Mouse (Mus musculus) ES-E14 (cell line): ENCODE data around the gene Orc2. TPM values are rescaled to one million over a fixed set of nuclear protein-coding genes. Genes with fewer than 3 reads are reported as not detected.

Experiments used
- DNase-seq: peaks from one replicate; pipeline ENCODE4 v3.0.0-alpha.2; 2013; ENCODE audit warnings: low read depth, low spot score
- H3K27ac ChIP-seq: 2 replicates; pipeline ENCODE4 v1.5.1; 2012; ENCODE audit warnings: low read depth, mild to moderate bottlenecking, low read length, moderate library complexity, mixed read lengths; ENCODE audit not compliant: poor library complexity, insufficient read depth, severe bottlenecking
- H3K36me3 ChIP-seq: 2 replicates; pipeline ENCODE4 v1.6.1; 2012; ENCODE audit warnings: mild to moderate bottlenecking, low read length, moderate library complexity, mixed read lengths; ENCODE audit not compliant: control insufficient read depth, poor library complexity, insufficient read depth, severe bottlenecking
- H3K4me1 ChIP-seq, 2 experiments: fragments of 150-350 bp in 1 of 2; sonication (generic) in 1 of 2; 2 replicates each; pipeline ENCODE4 v1.6.1; 2012; ENCODE audit warnings: low read length in 2 of 2, mild to moderate bottlenecking in 1 of 2, mixed read lengths in 1 of 2; ENCODE audit not compliant: control insufficient read depth in 2 of 2, insufficient read depth in 2 of 2, poor library complexity in 1 of 2
- H3K4me3 ChIP-seq, 2 experiments: fragments of 150-350 bp in 1 of 2; sonication (generic) in 1 of 2; 2 replicates each; pipeline ENCODE4 v1.5.1; 2012; ENCODE audit warnings: low read length in 2 of 2, low read depth in 1 of 2, mild to moderate bottlenecking in 1 of 2, mixed read lengths in 1 of 2; ENCODE audit not compliant: insufficient read depth in 1 of 2, poor library complexity in 1 of 2, severe bottlenecking in 1 of 2
- H3K9ac ChIP-seq: 2 replicates; pipeline ENCODE4 v1.6.1; 2012; ENCODE audit warnings: low read depth, mild to moderate bottlenecking, low read length, mixed read lengths; ENCODE audit not compliant: poor library complexity, insufficient read depth, severe bottlenecking
- H3K9me3 ChIP-seq: fragments of 150-350 bp; sonication (generic); 2 replicates; pipeline ENCODE4 v1.6.1; 2012; ENCODE audit warnings: low read depth, mild to moderate bottlenecking, low read length; ENCODE audit not compliant: control insufficient read depth, insufficient read depth
- CHD2 ChIP-seq: IDR thresholded peaks from 2 replicates; pipeline ENCODE4 v1.6.1; 2014; ENCODE audit warnings: mild to moderate bottlenecking, low read depth, low read length, inconsistent platforms
- HCFC1 ChIP-seq: IDR thresholded peaks from 2 replicates; pipeline ENCODE4 v1.6.1; 2012; ENCODE audit warnings: low read length, inconsistent platforms, borderline replicate concordance; ENCODE audit not compliant: insufficient read depth
- MAFK ChIP-seq: IDR thresholded peaks from 2 replicates; pipeline ENCODE4 v1.6.1; 2014; ENCODE audit warnings: mild to moderate bottlenecking, low read depth, low read length, inconsistent platforms; ENCODE audit not compliant: insufficient read depth
- ZC3H11A ChIP-seq: IDR thresholded peaks from 2 replicates; pipeline ENCODE4 v1.6.1; 2012; ENCODE audit warnings: low read depth, mild to moderate bottlenecking, inconsistent platforms, low read length, borderline replicate concordance
- ZNF384 ChIP-seq: IDR thresholded peaks from 2 replicates; pipeline ENCODE4 v1.6.1; 2012; ENCODE audit warnings: low read depth, low read length, inconsistent platforms
- in situ Hi-C, 2 experiments: fragments of 600-800 bp; cut with MboI; formaldehyde crosslinking; loops; one replicate each; pipeline ENCODE4 v1.15.1; 2025; ENCODE audit warnings: low sequenced_read_pairs in 2 of 2, inconsistent platforms in 1 of 2; ENCODE audit not compliant: unreplicated experiment in 2 of 2
- total RNA-seq: library from RNA; depleted of rRNA; stranded (reverse); fragments of 300-350 nt; gene quantifications from 2 replicates; pipeline ENCODE4 v1.2.3, GENCODE M21; 2012

The Orc2 gene
- total RNA-seq, 1 experiment: 71.3 TPM

DNA sequence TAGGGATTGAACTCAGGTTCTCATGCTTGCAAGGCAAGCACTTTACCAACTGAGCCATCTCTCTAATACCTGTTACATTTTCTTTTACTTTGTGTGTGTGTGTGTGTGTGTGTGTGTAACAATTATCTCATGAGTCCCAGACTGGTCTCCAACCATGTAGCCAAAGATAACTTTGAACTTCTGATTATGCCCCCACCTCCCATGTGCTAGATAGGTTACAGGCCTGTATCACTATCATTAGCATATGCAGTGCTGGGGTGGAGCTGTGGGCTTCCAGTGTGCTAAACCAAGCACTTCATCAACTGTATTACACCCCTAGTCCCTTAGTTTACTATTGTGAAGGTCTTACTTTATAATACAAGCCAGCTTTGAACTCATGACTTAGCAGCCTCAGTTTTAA is 1.8 kb downstream of the Orc2 start:
- in situ Hi-C loops: no loop called here
- TF ChIP-seq MAFK (no peak), CHD2 (no peak), ZC3H11A (no peak), HCFC1 (no peak), ZNF384 (no peak)
- peaks cover 15% of the 10 kb centered on the region for H3K9me3 ChIP-seq
- peaks cover 7% of the 10 kb centered on the region; the same call in 1 of the 2 replicates for H3K36me3 ChIP-seq
- H3K27ac ChIP-seq: no peak overlapping the region
- no peak overlapping the region for H3K9ac ChIP-seq
- DNase-seq: no peak
- H3K4me3 ChIP-seq: peak overlapping the region; percentile 90 to 94; a peak in 3 of 4 replicates
- 0 out of 4 replicates have a peak, but pooled peaks cover 0 to 2% of the 10 kb centered on the region in 2 experiments for H3K4me1 ChIP-seq

DNA sequence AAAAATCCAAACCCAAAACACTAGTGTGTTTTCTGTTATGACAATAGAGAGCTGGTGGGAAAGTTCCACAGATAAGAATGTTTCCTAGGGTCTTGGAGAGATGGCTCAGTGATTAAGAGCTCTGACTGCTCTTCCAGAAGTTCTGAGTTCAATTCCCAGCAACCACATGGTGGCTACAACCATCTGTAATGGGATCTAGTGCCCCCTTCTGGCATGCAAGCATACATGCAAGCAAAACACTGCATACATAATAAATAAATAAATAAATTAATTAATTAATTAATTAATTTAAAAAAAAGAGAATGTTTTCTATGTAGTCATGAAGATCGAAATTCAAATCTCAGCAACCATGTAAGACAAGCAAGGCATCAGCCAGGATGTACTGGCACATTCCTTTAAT is 6.2 kb downstream of the Orc2 start:
- in situ Hi-C loops: no loop called here
- H3K4me3 ChIP-seq: no peak overlapping the region
- no peak overlapping the region for H3K9ac ChIP-seq
- no peaks in the 10 kb centered on the region for H3K9me3 ChIP-seq
- H3K27ac ChIP-seq: no peak overlapping the region
- H3K36me3 ChIP-seq: peaks cover 19% of the 10 kb centered on the region
- TF ChIP-seq HCFC1: no peak
- no peak for TF ChIP-seq ZNF384
- TF ChIP-seq MAFK: no peak
- TF ChIP-seq ZC3H11A: no peak
- no peak for TF ChIP-seq CHD2
- DNase-seq: no peak
- H3K4me1 ChIP-seq: 0 out of 4 replicates have a peak, but pooled peaks cover 0 to 2% of the 10 kb centered on the region in 2 experiments

DNA sequence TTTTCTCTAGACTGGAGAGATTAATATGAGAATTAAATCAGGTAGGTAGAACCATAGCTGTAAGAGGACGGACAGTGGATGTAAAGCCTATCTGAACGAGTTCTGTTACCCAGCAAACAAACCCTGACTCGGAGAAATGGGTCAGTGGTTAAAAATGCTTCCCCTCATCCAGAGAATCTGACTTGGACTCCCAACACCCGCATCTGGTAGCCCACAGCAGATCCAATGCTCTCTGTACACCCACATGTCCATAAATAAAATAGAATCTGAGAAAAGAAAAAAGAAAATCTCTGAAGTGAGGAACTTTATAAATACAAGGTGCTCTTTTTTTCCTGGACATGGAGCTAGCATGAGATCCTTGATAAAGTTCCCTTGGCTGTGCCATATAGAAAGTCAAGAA is 7.2 kb downstream of the Orc2 start:
- Histone ChIP-seq H3K27ac (no peak overlapping the region), H3K9me3 (no peaks in the 10 kb centered on the region), H3K4me3 (no peak overlapping the region), H3K9ac (no peak overlapping the region), H3K36me3 (peaks cover 19% of the 10 kb centered on the region), H3K4me1 (no peaks in the 10 kb centered on the region)
- TF ChIP-seq HCFC1 (no peak), CHD2 (no peak), ZNF384 (no peak), ZC3H11A (no peak), MAFK (no peak)
- in situ Hi-C loops: no loop called here
- no peak for DNase-seq

DNA sequence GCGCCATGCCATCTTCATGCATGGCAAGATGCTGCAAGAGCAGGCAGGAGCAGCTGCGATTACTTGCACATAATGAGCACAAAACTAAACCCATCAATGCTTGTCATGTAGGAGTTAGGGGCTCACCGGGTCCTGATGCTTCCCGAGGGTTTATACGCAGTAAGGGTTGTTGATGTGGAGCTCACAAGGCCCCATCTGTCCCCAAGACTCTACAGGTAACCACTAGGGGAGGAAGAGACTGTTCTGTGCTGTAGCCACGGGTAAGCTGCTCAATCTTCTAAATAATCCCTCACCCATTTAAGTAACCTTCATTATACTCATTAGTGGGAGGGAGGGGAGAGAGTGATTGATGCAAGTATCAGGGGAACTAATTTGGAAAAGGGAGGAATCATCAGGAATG is 9.3 kb downstream of the Orc2 start:
- H3K27ac ChIP-seq: no peak overlapping the region
- H3K36me3 ChIP-seq: peaks cover 19% of the 10 kb centered on the region
- no peaks in the 10 kb centered on the region for H3K4me1 ChIP-seq
- in situ Hi-C loops: no loop called here
- TF ChIP-seq MAFK (no peak), HCFC1 (no peak), CHD2 (no peak), ZNF384 (no peak), ZC3H11A (no peak)
- H3K4me3 ChIP-seq: no peak overlapping the region
- DNase-seq: no peak
- H3K9ac ChIP-seq: no peak overlapping the region
- H3K9me3 ChIP-seq: no peaks in the 10 kb centered on the region

DNA sequence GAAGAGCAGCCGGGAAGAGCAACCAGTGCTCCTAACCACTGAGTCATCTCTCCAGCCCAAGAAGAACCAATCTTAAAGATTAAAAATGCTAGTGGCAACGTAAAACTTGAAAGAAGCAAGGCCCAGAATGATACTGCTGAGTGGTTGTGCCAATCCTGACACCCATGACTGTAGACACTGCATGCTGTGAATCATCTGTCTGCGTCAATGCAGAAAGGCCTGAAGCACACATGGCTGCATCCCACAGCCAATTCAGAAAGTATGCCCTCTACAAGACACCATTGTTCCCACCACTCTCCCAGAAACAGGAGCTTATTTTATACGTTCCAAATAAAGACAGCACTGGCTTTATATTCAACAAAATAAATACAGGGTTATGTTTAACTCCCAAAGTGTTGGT is 22.3 kb downstream of the Orc2 start:
- Histone ChIP-seq H3K4me1 (no peaks in the 10 kb centered on the region), H3K36me3 (peaks cover 35% of the 10 kb centered on the region), H3K9me3 (no peaks in the 10 kb centered on the region)

More for the DNA sequence above, 22.3 kb downstream of the Orc2 start:
- Histone ChIP-seq H3K27ac (no peak overlapping the region), H3K4me3 (no peak overlapping the region), H3K9ac (no peak overlapping the region)
- in situ Hi-C loops: no loop called here
- no peak for DNase-seq
- no peak for TF ChIP-seq ZC3H11A
